Mouse (Mus musculus) inflammation-experienced regulatory T-cells, adult 16 weeks (primary cell): ENCODE results near the gene Etnk2. TPM values are rescaled to one million over a fixed set of nuclear protein-coding genes. Genes with fewer than 3 reads are reported as not detected.

Source experiments
- polyA plus RNA-seq: library from polyadenylated mRNA; unstranded; fragments of 100-300 nt; shearing (Covaris generic); gene quantifications from one replicate; pipeline ENCODE4 v1.2.1, GENCODE M21; 2017

Gene Etnk2
- polyA plus RNA-seq = not detected

GRCm38 (mm10) chr1:133363276-133364021 is at the start of gene Etnk2:
Gene Etnk2, plus strand, starts transcription at chr1:133363572.

GRCm38 (mm10) chr1:133321267-133321925 is 42.0 kb upstream of the Etnk2 start, which contains the start of gene Kiss1:
Gene Kiss1, plus strand, starts transcription at chr1:133321875.

DNA sequence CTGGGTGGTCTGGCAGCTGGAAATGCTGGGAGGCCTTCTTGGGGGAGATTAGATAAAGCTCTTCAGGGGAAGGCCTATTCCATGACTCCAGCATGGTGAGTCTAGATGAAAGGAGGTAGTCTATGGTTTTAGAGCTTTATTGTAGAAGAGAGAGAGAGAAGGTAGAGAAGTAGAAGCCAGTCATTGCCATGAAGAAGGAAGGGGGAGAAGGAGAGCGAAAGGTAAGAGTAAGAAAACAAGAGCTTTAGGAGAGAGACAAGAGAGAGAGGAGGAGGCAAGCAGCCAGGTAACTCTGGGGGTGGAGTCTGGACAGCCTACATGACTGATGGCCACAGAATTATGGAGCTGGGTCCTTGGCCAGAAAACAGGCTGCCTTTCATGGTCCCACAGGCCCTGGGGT is 13.2 kb upstream of the Etnk2 start, which contains the start of gene Ren1:
TSS of gene Ren1 (plus strand) at position 301 of the 400 bp plus-strand sequence.

GRCm38 (mm10) chr1:133423543-133424480 is 60.4 kb downstream of the Etnk2 start, which contains the start of gene Sox13:
Gene Sox13, minus strand, starts transcription at chr1:133424377.

Other genes starting within 250 kb of the Etnk2 start
- 62.5 TPM for gene Ppp1r15b, start 232.4 kb upstream of the Etnk2 start, polyA plus RNA-seq
- gene Plekha6, start 199.4 kb upstream of the Etnk2 start, polyA plus RNA-seq = 0.55 TPM
- gene Golt1a, start 53.8 kb upstream of the Etnk2 start, polyA plus RNA-seq = not detected
- gene Kiss1, start 41.7 kb upstream of the Etnk2 start, polyA plus RNA-seq = not detected
- not detected for gene Ren1, start 13.1 kb upstream of the Etnk2 start, polyA plus RNA-seq
- not detected for gene Sox13, start 60.8 kb downstream of the Etnk2 start, polyA plus RNA-seq
- 298 TPM for gene Snrpe, start 246.7 kb downstream of the Etnk2 start, polyA plus RNA-seq